Mouse (Mus musculus): ENCODE data around the gene Def8. TPM values are rescaled to one million over a fixed set of nuclear protein-coding genes. Genes with fewer than 3 reads are reported as not detected.

The Def8 gene
- polyA plus RNA-seq, 1 experiment from 2014 or later, result 28.0 TPM

- H3K4me1 ChIP-seq (replicated peaks; ENCODE audit: control insufficient read depth, insufficient read depth, low read length), result no peaks in the 10 kb centered on the region
Measured at GRCm38 (mm10) chr8:123389026-123389425, 34.3 kb upstream of the Def8 start.

GRCm38 (mm10) chr8:123398308-123398707 lies 25.0 kb upstream of the Def8 start:
- no peak overlapping the region for H3K4me2 ChIP-seq (ENCODE audit: low read depth, low read length)
- ATAC-seq (ENCODE audit: low read depth), result 0 out of 2 replicates have a peak, but pooled peaks have one; percentile 5
- peaks cover 54% of the 10 kb centered on the region for H3K36me3 ChIP-seq (ENCODE audit: control insufficient read depth, insufficient read depth, low read length)
- no peaks in the 10 kb centered on the region for H3K4me1 ChIP-seq (replicated peaks; ENCODE audit: control insufficient read depth, insufficient read depth, low read length)
- H3K27me3 ChIP-seq (ENCODE audit: control insufficient read depth, insufficient read depth, low read depth, low read length), result no peaks in the 10 kb centered on the region
- no peak overlapping the region for H3K4me3 ChIP-seq (ENCODE audit: low read length)
- 85% methylated on average over 13 of the region's 13 CpGs for WGBS
- H3K9me3 ChIP-seq (ENCODE audit: control insufficient read depth, low read length), result no peaks in the 10 kb centered on the region
- no peak overlapping the region for H3K9ac ChIP-seq (ENCODE audit: low read length)
- H3K27ac ChIP-seq (ENCODE audit: low read length), result no peak overlapping the region

More at GRCm38 (mm10) chr8:123389026-123389425, 34.3 kb upstream of the Def8 start:
- no peak overlapping the region for H3K9ac ChIP-seq (ENCODE audit: low read length)
- H3K4me2 ChIP-seq (ENCODE audit: low read depth, low read length), result no peak overlapping the region
- no peak; the same call in 1 of the 2 replicates for ATAC-seq (ENCODE audit: low read depth)
- no peaks in the 10 kb centered on the region for H3K27me3 ChIP-seq (ENCODE audit: control insufficient read depth, insufficient read depth, low read depth, low read length)
- H3K4me3 ChIP-seq (ENCODE audit: low read length), result no peak overlapping the region
- no peak overlapping the region for H3K27ac ChIP-seq (ENCODE audit: low read length)
- H3K36me3 ChIP-seq (ENCODE audit: control insufficient read depth, insufficient read depth, low read length), result peaks cover 45% of the 10 kb centered on the region
- no peaks in the 10 kb centered on the region for H3K9me3 ChIP-seq (ENCODE audit: control insufficient read depth, low read length)
- WGBS, result 89% methylated on average over 7 of the region's 7 CpGs

GRCm38 (mm10) chr8:123401936-123402335 lies 21.4 kb upstream of the Def8 start:
- ATAC-seq (ENCODE audit: low read depth), result no peak
- no peaks in the 10 kb centered on the region for H3K4me1 ChIP-seq (replicated peaks; ENCODE audit: control insufficient read depth, insufficient read depth, low read length)
- no peaks in the 10 kb centered on the region for H3K27me3 ChIP-seq (ENCODE audit: control insufficient read depth, insufficient read depth, low read depth, low read length)
- no peaks in the 10 kb centered on the region for H3K9me3 ChIP-seq (ENCODE audit: control insufficient read depth, low read length)
- no peak overlapping the region for H3K4me2 ChIP-seq (ENCODE audit: low read depth, low read length)
- H3K4me3 ChIP-seq (ENCODE audit: low read length), result no peak overlapping the region
- H3K9ac ChIP-seq (ENCODE audit: low read length), result no peak overlapping the region
- H3K27ac ChIP-seq (ENCODE audit: low read length), result no peak overlapping the region
- H3K36me3 ChIP-seq (ENCODE audit: control insufficient read depth, insufficient read depth, low read length), result peaks cover 30% of the 10 kb centered on the region
- 89% methylated on average over 9 of the region's 9 CpGs for WGBS

GRCm38 (mm10) chr8:123402730-123403326 lies 20.5 kb upstream of the Def8 start:
- peaks cover 4% of the 10 kb centered on the region; the same call in 1 of the 2 replicates for H3K27me3 ChIP-seq (ENCODE audit: control insufficient read depth, insufficient read depth, low read depth, low read length)
- no peak overlapping the region for H3K27ac ChIP-seq (ENCODE audit: low read length)
- no peak overlapping the region for H3K4me2 ChIP-seq (ENCODE audit: low read depth, low read length)
- H3K4me3 ChIP-seq (ENCODE audit: low read length), result no peak overlapping the region
- 78% methylated on average over 9 of the region's 9 CpGs for WGBS
- ATAC-seq (ENCODE audit: low read depth), result no peak
- no peaks in the 10 kb centered on the region for H3K4me1 ChIP-seq (replicated peaks; ENCODE audit: control insufficient read depth, insufficient read depth, low read length)
- no peak overlapping the region for H3K9ac ChIP-seq (ENCODE audit: low read length)
- H3K9me3 ChIP-seq (ENCODE audit: control insufficient read depth, low read length), result no peaks in the 10 kb centered on the region
- H3K36me3 ChIP-seq (ENCODE audit: control insufficient read depth, insufficient read depth, low read length), result peaks cover 25% of the 10 kb centered on the region

GRCm38 (mm10) chr8:123404521-123404920 lies 18.8 kb upstream of the Def8 start:
- Histone ChIP-seq H3K27ac (ENCODE audit: low read length) (no peak overlapping the region), H3K27me3 (ENCODE audit: control insufficient read depth, insufficient read depth, low read depth, low read length) (peaks cover 9% of the 10 kb centered on the region; the same call in 1 of the 2 replicates), H3K4me2 (ENCODE audit: low read depth, low read length) (no peak overlapping the region), H3K9me3 (ENCODE audit: control insufficient read depth, low read length) (no peaks in the 10 kb centered on the region), H3K9ac (ENCODE audit: low read length) (no peak overlapping the region), H3K4me1 (replicated peaks; ENCODE audit: control insufficient read depth, insufficient read depth, low read length) (no peaks in the 10 kb centered on the region), H3K4me3 (ENCODE audit: low read length) (no peak overlapping the region), H3K36me3 (ENCODE audit: control insufficient read depth, insufficient read depth, low read length) (peaks cover 11% of the 10 kb centered on the region)
- no peak for ATAC-seq (ENCODE audit: low read depth)
- 49% methylated on average over 8 of the region's 8 CpGs for WGBS

- ATAC-seq (ENCODE audit: low read depth), result 0 out of 2 replicates have a peak, but pooled peaks have one; percentile 3
- WGBS, result 6% methylated on average over 4 of the region's 4 CpGs
Measured at GRCm38 (mm10) chr8:123406786-123407185, 16.5 kb upstream of the Def8 start, which contains the start of gene Mc1r. Gene Mc1r (plus strand): TSS chr8:123407107.

GRCm38 (mm10) chr8:123407612-123408011 lies 15.7 kb upstream of the Def8 start:
- Histone ChIP-seq H3K4me3 (ENCODE audit: low read length) (no peak overlapping the region), H3K27me3 (ENCODE audit: control insufficient read depth, insufficient read depth, low read depth, low read length) (peaks cover 40% of the 10 kb centered on the region), H3K4me1 (replicated peaks; ENCODE audit: control insufficient read depth, insufficient read depth, low read length) (no peaks in the 10 kb centered on the region), H3K27ac (ENCODE audit: low read length) (no peak overlapping the region), H3K9ac (ENCODE audit: low read length) (no peak overlapping the region), H3K4me2 (ENCODE audit: low read depth, low read length) (no peak overlapping the region), H3K9me3 (ENCODE audit: control insufficient read depth, low read length) (no peaks in the 10 kb centered on the region), H3K36me3 (ENCODE audit: control insufficient read depth, insufficient read depth, low read length) (no peaks in the 10 kb centered on the region; the same call in 1 of the 2 replicates)
- ATAC-seq (ENCODE audit: low read depth), result no peak
- 80% methylated on average over 13 of the region's 13 CpGs for WGBS

More at GRCm38 (mm10) chr8:123406786-123407185, 16.5 kb upstream of the Def8 start, which contains the start of gene Mc1r:
- no peaks in the 10 kb centered on the region for H3K9me3 ChIP-seq (ENCODE audit: control insufficient read depth, low read length)
- no peak within 1 kb of the TSS for H3K27ac ChIP-seq (ENCODE audit: low read length)
- no peak within 1 kb of the TSS for H3K4me3 ChIP-seq (ENCODE audit: low read length)
- H3K36me3 ChIP-seq (ENCODE audit: control insufficient read depth, insufficient read depth, low read length), result no peaks in the 10 kb centered on the region; the same call in 1 of the 2 replicates
- no peaks in the 10 kb centered on the region for H3K4me1 ChIP-seq (replicated peaks; ENCODE audit: control insufficient read depth, insufficient read depth, low read length)
- H3K4me2 ChIP-seq (ENCODE audit: low read depth, low read length), result no peak within 1 kb of the TSS
- peaks cover 32% of the 10 kb centered on the region for H3K27me3 ChIP-seq (ENCODE audit: control insufficient read depth, insufficient read depth, low read depth, low read length)
- no peak within 1 kb of the TSS for H3K9ac ChIP-seq (ENCODE audit: low read length)

- H3K4me2 ChIP-seq (ENCODE audit: low read depth, low read length), result no peak overlapping the region
- no peaks in the 10 kb centered on the region for H3K9me3 ChIP-seq (ENCODE audit: control insufficient read depth, low read length)
- no peak overlapping the region for H3K27ac ChIP-seq (ENCODE audit: low read length)
- ATAC-seq (ENCODE audit: low read depth), result no peak
- H3K9ac ChIP-seq (ENCODE audit: low read length), result no peak overlapping the region
- no peaks in the 10 kb centered on the region for H3K4me1 ChIP-seq (replicated peaks; ENCODE audit: control insufficient read depth, insufficient read depth, low read length)
- 67% methylated on average over 9 of the region's 9 CpGs for WGBS
- no peaks in the 10 kb centered on the region for H3K36me3 ChIP-seq (ENCODE audit: control insufficient read depth, insufficient read depth, low read length)
- peaks cover 52% of the 10 kb centered on the region for H3K27me3 ChIP-seq (ENCODE audit: control insufficient read depth, insufficient read depth, low read depth, low read length)
- no peak overlapping the region for H3K4me3 ChIP-seq (ENCODE audit: low read length)
Measured at GRCm38 (mm10) chr8:123408586-123409544, 14.5 kb upstream of the Def8 start.

GRCm38 (mm10) chr8:123410049-123410587 lies 13.2 kb upstream of the Def8 start:
- no peak for ATAC-seq (ENCODE audit: low read depth)
- Histone ChIP-seq H3K9me3 (ENCODE audit: control insufficient read depth, low read length) (no peaks in the 10 kb centered on the region), H3K36me3 (ENCODE audit: control insufficient read depth, insufficient read depth, low read length) (no peaks in the 10 kb centered on the region), H3K4me3 (ENCODE audit: low read length) (no peak overlapping the region), H3K27ac (ENCODE audit: low read length) (no peak overlapping the region), H3K9ac (ENCODE audit: low read length) (no peak overlapping the region), H3K4me2 (ENCODE audit: low read depth, low read length) (no peak overlapping the region), H3K4me1 (replicated peaks; ENCODE audit: control insufficient read depth, insufficient read depth, low read length) (no peaks in the 10 kb centered on the region), H3K27me3 (ENCODE audit: control insufficient read depth, insufficient read depth, low read depth, low read length) (peaks cover 53% of the 10 kb centered on the region)
- 60% methylated on average over 8 of the region's 8 CpGs for WGBS

Measured in lung, embryonic 16.5 days (tissue).